Mouse (Mus musculus) limb, embryonic 13.5 days (tissue): ENCODE measurements at regions not wholly inside any gene's neighbourhood (a gene's known extent, or its start where the extent isn't known, plus 50 kb on each side); places are given as distances from the start of the nearest gene placed in this dataset.
A peak's percentile ranks its signal among the peaks of the same experiment; 100 is the strongest.

Experiments used
- ATAC-seq: fragments of 200-750 bp; cut with Nextera tagmentation; 2 replicates; pipeline ENCODE4 v1.8.0; 2017; ENCODE audit warnings: low read depth, moderate number of reproducible peaks, moderate TSS enrichment; ENCODE audit not compliant: low FRiP score
- H3K27ac ChIP-seq: fragments of 300-500 bp; sonication (generic); 2 replicates; pipeline ENCODE4 v1.5.1; 2015; ENCODE audit warnings: inconsistent platforms, mild to moderate bottlenecking, moderate library complexity
- H3K27me3 ChIP-seq: fragments of 300-500 bp; sonication (generic); 2 replicates; pipeline ENCODE4 v1.6.1; 2015; ENCODE audit warnings: mild to moderate bottlenecking, inconsistent platforms
- H3K36me3 ChIP-seq: fragments of 300-500 bp; sonication (generic); 2 replicates; pipeline ENCODE4 v1.6.1; 2015; ENCODE audit warnings: inconsistent platforms, mild to moderate bottlenecking, moderate library complexity
- H3K4me1 ChIP-seq: fragments of 300-500 bp; sonication (generic); 2 replicates; pipeline ENCODE4 v1.6.1; 2015; ENCODE audit warnings: inconsistent platforms
- H3K4me2 ChIP-seq: fragments of 300-500 bp; sonication (generic); replicated peaks from 2 replicates; pipeline ENCODE4 v1.6.1; 2015; ENCODE audit warnings: inconsistent platforms, mild to moderate bottlenecking, moderate library complexity
- H3K4me3 ChIP-seq: fragments of 300-500 bp; sonication (generic); 2 replicates; pipeline ENCODE4 v1.5.1; 2015; ENCODE audit warnings: moderate library complexity, mild to moderate bottlenecking, inconsistent platforms
- H3K9ac ChIP-seq: fragments of 300-500 bp; sonication (generic); 2 replicates; pipeline ENCODE4 v1.6.1; 2015; ENCODE audit warnings: mild to moderate bottlenecking, inconsistent platforms
- H3K9me3 ChIP-seq: fragments of 300-500 bp; sonication (generic); 2 replicates; pipeline ENCODE4 v1.6.1; 2016; ENCODE audit warnings: inconsistent platforms
- WGBS: fragments of 180-500 bp; shearing (Covaris S2); methylation state at CpG from one replicate; pipeline ENCODE4 v1.1.7; 2015; 5-methylcytosine and 5-hydroxymethylcytosine counted together

DNA sequence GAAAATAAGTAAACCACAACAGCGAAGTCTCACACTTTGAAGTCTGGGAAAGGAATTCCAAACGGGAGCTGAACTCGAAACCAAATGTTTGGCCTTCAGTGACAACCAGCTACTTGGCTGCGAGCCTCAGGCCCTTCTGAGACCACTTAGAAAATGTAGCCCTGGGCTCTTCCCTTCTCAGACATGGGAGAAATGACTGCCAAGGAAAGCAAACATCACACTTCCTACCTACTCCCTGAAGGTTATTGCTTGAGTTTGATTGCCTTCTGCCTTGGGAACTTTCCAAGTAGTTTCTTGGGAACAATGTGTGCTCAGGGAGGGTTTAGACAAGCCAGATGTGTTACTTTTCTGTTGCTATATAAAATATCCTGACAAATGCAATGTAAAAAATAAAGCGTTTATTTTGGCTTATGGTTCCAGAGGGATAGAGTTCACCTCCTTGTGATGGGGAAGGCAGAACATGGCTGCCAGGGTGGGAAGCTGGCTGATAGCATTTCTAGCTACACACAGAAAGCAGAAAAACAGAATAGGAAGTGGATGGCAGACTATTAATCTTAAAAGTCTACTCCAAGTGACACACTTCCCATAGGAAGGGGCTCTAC lies 194.8 kb upstream of the Rack1 start:
- H3K9me3 ChIP-seq, result no peaks in the 10 kb centered on the region

DNA sequence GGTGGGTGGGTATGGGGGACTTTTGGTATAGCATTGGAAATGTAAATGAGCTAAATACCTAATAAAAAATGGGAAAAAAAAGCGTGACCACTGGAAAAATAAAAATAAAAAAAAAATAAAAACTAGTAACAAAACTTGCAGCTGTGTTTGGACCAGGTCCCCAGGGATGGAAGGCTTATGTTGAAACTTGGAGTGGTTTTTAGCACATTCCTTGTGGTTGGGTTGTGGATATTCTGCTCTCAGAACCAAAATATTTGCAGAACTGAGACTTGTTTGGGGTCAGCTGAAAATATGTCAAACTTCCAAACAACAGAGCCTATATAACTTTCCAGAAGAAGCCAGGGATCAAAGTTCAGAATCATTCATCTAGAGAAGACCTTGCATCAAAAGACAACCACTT lies 199.0 kb upstream of the Rack1 start:
- H3K4me3 ChIP-seq, result no peak overlapping the region
- 38% methylated on average over 1 of the region's 1 CpGs for WGBS
- peaks cover 9% of the 10 kb centered on the region for H3K27me3 ChIP-seq
- no peaks in the 10 kb centered on the region for H3K9me3 ChIP-seq
- peaks cover 4% of the 10 kb centered on the region; the same call in 1 of the 2 replicates for H3K4me1 ChIP-seq
- H3K9ac ChIP-seq, result no peak overlapping the region
- H3K36me3 ChIP-seq, result no peaks in the 10 kb centered on the region
- H3K27ac ChIP-seq, result no peak overlapping the region
- no peak overlapping the region for H3K4me2 ChIP-seq
- ATAC-seq, result no peak

More for the DNA sequence above, 194.8 kb upstream of the Rack1 start:
- H3K9ac ChIP-seq, result no peak overlapping the region
- no peak overlapping the region for H3K4me2 ChIP-seq
- H3K27me3 ChIP-seq, result peaks cover 9% of the 10 kb centered on the region
- H3K27ac ChIP-seq, result no peak overlapping the region
- 18% methylated on average over 5 of the region's 5 CpGs for WGBS
- no peaks in the 10 kb centered on the region for H3K36me3 ChIP-seq
- H3K4me1 ChIP-seq, result peaks cover 4% of the 10 kb centered on the region; the same call in 1 of the 2 replicates
- H3K4me3 ChIP-seq, result no peak overlapping the region
- ATAC-seq, result peak; percentile 83

GRCm38 (mm10) chr11:48599573-48600127 lies 200.5 kb upstream of the Rack1 start:
- WGBS, result 52% methylated on average over 5 of the region's 5 CpGs
- H3K27ac ChIP-seq, result no peak overlapping the region
- peaks cover 9% of the 10 kb centered on the region for H3K27me3 ChIP-seq
- no peak overlapping the region for H3K9ac ChIP-seq
- no peak for ATAC-seq
- H3K9me3 ChIP-seq, result no peaks in the 10 kb centered on the region
- peaks cover 1% of the 10 kb centered on the region; the same call in 1 of the 2 replicates for H3K4me1 ChIP-seq
- H3K4me3 ChIP-seq, result no peak overlapping the region
- H3K36me3 ChIP-seq, result no peaks in the 10 kb centered on the region
- no peak overlapping the region for H3K4me2 ChIP-seq

GRCm38 (mm10) chr11:48599033-48599432 lies 201.1 kb upstream of the Rack1 start:
- Histone ChIP-seq H3K36me3 (no peaks in the 10 kb centered on the region), H3K9me3 (no peaks in the 10 kb centered on the region), H3K4me3 (no peak overlapping the region), H3K4me1 (peaks cover 7% of the 10 kb centered on the region), H3K9ac (no peak overlapping the region), H3K4me2 (no peak overlapping the region), H3K27me3 (peaks cover 9% of the 10 kb centered on the region), H3K27ac (no peak overlapping the region)
- no peak for ATAC-seq

DNA sequence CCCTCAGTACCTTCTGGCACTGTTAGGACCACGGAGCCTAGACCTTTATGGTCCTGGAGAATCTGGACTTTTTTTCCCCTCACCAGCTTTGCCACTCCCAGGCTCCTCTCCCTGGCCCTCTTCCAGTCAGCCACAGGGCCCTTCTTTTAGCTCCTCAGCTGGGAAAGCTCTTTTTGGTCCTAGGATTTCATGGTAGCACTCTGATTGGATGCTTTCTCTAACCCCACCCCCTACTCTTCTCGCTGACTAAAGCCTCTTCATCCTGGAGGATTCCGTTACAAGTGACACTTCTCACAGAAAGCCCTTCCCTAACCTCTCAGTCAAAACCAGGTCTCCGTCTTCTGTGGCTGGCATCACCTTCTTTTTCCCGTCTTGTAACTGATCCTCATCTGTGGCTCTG lies 205.7 kb upstream of the Rack1 start:
- H3K27ac ChIP-seq, result no peak overlapping the region
- H3K4me3 ChIP-seq, result no peak overlapping the region
- H3K27me3 ChIP-seq, result 0 out of 2 replicates have a peak, but pooled peaks cover 3% of the 10 kb centered on the region
- WGBS, result 12% methylated on average over 5 of the region's 5 CpGs
- H3K9me3 ChIP-seq, result no peaks in the 10 kb centered on the region
- H3K9ac ChIP-seq, result no peak overlapping the region
- H3K36me3 ChIP-seq, result no peaks in the 10 kb centered on the region
- H3K4me1 ChIP-seq, result peaks cover 9% of the 10 kb centered on the region
- H3K4me2 ChIP-seq, result peak overlapping the region; percentile 21; the same call in 1 of the 2 replicates
- ATAC-seq, result peak; percentile 71; the same call in 1 of the 2 replicates

- H3K4me1 ChIP-seq, result peaks cover 2% of the 10 kb centered on the region
- H3K27me3 ChIP-seq, result 0 out of 2 replicates have a peak, but pooled peaks cover 3% of the 10 kb centered on the region
- H3K27ac ChIP-seq, result no peak overlapping the region
- no peaks in the 10 kb centered on the region for H3K36me3 ChIP-seq
- WGBS, result 34% methylated on average over 9 of the region's 9 CpGs
- no peaks in the 10 kb centered on the region for H3K9me3 ChIP-seq
- H3K9ac ChIP-seq, result no peak overlapping the region
- no peak overlapping the region for H3K4me3 ChIP-seq
- H3K4me2 ChIP-seq, result no peak overlapping the region
- ATAC-seq, result peak; percentile 51; the same call in 1 of the 2 replicates
Measured at GRCm38 (mm10) chr11:48588833-48589649, 211.1 kb upstream of the Rack1 start.

DNA sequence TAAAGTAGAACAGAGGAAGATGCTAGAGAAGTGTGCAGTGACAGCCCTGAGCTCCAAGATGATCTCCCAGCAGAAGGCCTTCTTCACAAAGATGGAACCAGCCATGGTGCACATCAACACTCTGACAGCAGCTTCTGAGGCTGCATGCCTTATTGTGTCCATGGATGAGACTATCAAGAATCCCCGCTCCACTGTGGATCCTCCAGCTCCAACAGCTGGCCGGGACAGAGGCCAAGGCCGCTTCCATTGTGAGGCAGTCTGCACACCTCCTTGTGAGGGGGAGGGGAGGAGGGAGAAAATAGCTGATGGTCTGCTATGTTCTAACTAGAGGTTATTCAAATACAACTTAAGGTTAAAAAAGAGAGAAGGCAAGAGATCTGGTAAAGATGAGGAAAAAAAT lies 231.4 kb upstream of the Rack1 start:
- H3K9me3 ChIP-seq, result no peaks in the 10 kb centered on the region
- peaks cover 27% of the 10 kb centered on the region for H3K4me1 ChIP-seq
- H3K36me3 ChIP-seq, result no peaks in the 10 kb centered on the region
- no peak overlapping the region for H3K4me3 ChIP-seq
- no peak overlapping the region for H3K9ac ChIP-seq
- H3K4me2 ChIP-seq, result no peak overlapping the region
- WGBS, result 89% methylated on average over 3 of the region's 3 CpGs
- no peak for ATAC-seq
- no peak overlapping the region for H3K27ac ChIP-seq
- H3K27me3 ChIP-seq, result no peaks in the 10 kb centered on the region

DNA sequence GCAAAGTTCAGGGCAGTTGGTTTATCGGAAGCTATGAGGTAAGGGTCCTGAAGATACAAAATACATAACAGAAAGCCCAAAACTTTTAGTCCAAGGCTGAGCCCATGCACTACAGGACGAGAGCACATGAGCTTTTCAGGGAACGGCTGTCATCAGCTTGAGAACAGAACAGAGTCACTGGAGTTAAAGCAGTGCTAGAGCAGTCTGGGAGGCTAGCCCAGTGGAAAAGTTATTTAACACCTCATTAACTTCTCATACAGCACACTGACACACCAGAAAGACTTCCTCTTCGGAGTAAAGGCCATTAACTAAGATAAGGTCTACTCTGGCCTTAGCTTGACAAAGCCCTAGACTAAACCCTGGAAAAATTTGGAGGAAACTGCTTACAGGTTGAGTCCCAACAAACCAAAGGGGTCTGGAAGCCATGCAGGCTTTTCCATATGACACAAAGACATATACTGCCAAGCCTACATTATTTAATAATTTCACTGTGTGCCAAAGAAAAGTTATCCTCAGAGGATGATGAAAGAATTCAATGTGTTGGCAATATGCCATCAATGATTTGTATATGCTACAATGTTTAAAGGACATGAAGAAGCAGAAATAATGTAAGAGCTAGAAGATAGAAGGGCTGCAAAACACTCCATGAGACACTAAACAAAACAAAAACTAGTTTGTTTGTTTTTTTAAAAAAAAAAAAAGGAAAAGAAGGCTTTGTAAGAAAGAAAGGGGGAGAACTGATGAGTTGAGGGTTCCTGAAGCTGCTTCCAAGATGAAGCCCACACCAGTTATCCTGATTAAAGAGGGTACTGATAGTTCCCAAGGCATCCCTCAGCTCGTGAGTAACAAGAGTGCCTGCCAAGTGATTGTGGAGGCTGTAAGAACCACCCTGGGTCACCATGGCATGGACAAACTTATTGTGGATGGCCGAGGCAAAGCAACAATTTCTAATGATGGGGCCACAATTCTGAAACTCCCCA lies 232.3 kb upstream of the Rack1 start:
- Histone ChIP-seq H3K36me3 (no peaks in the 10 kb centered on the region), H3K9ac (no peak overlapping the region), H3K9me3 (no peaks in the 10 kb centered on the region), H3K27ac (peak overlapping the region; percentile 52; the same call in 1 of the 2 replicates), H3K4me1 (peaks cover 27% of the 10 kb centered on the region), H3K4me3 (no peak overlapping the region), H3K4me2 (no peak overlapping the region; the same call in 1 of the 2 replicates), H3K27me3 (no peaks in the 10 kb centered on the region)
- ATAC-seq, result peak; percentile 85
- 46% methylated on average over 6 of the region's 6 CpGs for WGBS

DNA sequence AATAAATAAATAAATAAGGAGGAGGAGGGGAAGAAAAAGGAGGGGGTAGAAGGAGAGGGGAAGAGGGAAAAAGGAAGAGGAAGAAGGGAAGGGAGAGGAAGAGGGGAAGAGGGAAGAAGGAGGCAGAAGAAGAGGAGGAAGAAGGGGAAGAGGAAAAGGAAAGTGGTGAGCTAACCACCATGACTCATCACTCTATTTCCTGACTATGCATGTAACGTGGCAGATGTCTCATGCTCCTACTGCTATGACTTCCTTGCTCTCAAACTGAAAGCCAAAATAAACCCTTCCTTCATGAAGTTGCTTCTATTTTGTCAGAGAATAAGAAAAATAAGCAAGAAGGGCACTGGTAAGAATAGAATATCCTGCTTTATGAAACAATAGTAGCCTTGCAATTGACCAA lies 242.1 kb upstream of the Rack1 start:
- 89% methylated on average over 1 of the region's 1 CpGs for WGBS
- no peak for ATAC-seq
- no peak overlapping the region for H3K9ac ChIP-seq
- H3K9me3 ChIP-seq, result no peaks in the 10 kb centered on the region
- H3K27ac ChIP-seq, result no peak overlapping the region
- no peak overlapping the region for H3K4me3 ChIP-seq
- no peaks in the 10 kb centered on the region for H3K4me1 ChIP-seq
- no peaks in the 10 kb centered on the region for H3K36me3 ChIP-seq
- H3K4me2 ChIP-seq, result no peak overlapping the region
- H3K27me3 ChIP-seq, result no peaks in the 10 kb centered on the region

DNA sequence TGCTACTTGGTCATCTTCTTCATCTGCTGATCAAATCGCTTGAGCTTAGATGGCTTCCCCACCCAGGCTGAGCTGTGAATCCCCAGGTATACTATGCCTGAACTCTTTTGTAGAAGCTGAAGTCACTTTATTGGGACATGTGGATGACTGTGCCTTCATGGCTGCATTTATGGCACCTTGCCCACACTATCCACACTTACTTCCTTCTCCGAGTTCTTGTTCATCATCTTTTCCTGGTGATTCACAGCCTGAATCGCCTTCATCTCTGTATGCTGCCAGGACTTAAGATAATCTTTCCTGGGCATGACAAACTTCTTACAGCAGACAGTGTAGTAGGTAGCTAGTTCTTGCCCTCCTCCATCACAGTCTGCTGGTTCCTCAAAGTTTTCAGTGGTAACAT lies 248.1 kb upstream of the Rack1 start:
- no peaks in the 10 kb centered on the region for H3K4me1 ChIP-seq
- no peak overlapping the region for H3K4me3 ChIP-seq
- no peak overlapping the region for H3K9ac ChIP-seq
- no peaks in the 10 kb centered on the region for H3K36me3 ChIP-seq
- H3K4me2 ChIP-seq, result no peak overlapping the region
- H3K9me3 ChIP-seq, result no peaks in the 10 kb centered on the region
- 86% methylated on average over 3 of the region's 3 CpGs for WGBS
- no peak for ATAC-seq
- no peak overlapping the region for H3K27ac ChIP-seq
- no peaks in the 10 kb centered on the region for H3K27me3 ChIP-seq

DNA sequence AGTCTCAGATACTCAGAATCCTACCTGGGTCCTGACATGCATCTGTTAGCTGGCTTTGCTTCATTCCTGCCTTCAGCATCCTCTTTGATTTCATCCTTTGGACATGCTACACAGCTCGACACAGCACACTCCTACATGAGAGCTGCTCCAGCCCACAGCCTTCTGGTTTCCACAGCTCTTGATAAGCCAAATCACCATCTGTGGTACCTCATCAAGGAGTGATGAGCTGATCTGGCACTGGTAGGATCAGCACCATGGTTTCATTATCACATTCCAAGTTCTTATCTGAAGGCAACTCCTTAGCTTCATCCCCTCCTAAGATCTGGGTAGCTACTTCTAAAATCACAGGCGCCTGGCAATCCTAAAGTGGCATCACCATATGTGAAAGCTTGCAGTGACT lies 248.9 kb upstream of the Rack1 start:
- Histone ChIP-seq H3K9me3 (no peaks in the 10 kb centered on the region), H3K27ac (no peak overlapping the region), H3K4me3 (no peak overlapping the region), H3K27me3 (no peaks in the 10 kb centered on the region), H3K36me3 (no peaks in the 10 kb centered on the region), H3K9ac (no peak overlapping the region), H3K4me1 (no peaks in the 10 kb centered on the region), H3K4me2 (no peak overlapping the region)
- ATAC-seq, result no peak
- WGBS, result 80% methylated on average over 2 of the region's 2 CpGs
